Mouse (Mus musculus): ENCODE data around the gene Fcgrt. TPM values are rescaled to one million over a fixed set of nuclear protein-coding genes. Genes with fewer than 3 reads are reported as not detected.
"Not testable (repeated sequence)": the region's sequence is repeated elsewhere in the genome, so short reads cannot be mapped to it uniquely, and the experiment has no call there.

The Fcgrt gene
- polyA plus RNA-seq, 1 experiment, result not detected

- 76% methylated on average over 5 of the region's 5 CpGs for WGBS
- TF ChIP-seq POLR2A (IDR thresholded peaks at IDR 0.05; ENCODE audit: insufficient read depth, low read depth, low read length) (no peak), CTCF (IDR thresholded peaks at IDR 0.05; ENCODE audit: insufficient read depth, low read depth, low read length) (no peak)
- H3K4me1 ChIP-seq (ENCODE audit: control insufficient read depth, insufficient read depth, low read length), result peaks cover 11% of the 10 kb centered on the region
- no peak overlapping the region for H3K4me3 ChIP-seq (ENCODE audit: insufficient read depth, low read depth, low read length)
- no peak overlapping the region for H3K27ac ChIP-seq (ENCODE audit: insufficient read depth, low read depth, low read length)
Observed at GRCm38 (mm10) chr7:45119780-45120709, 16.4 kb upstream of the Fcgrt start.

GRCm38 (mm10) chr7:45118336-45118735, 14.7 kb upstream of the Fcgrt start:
- H3K4me3 ChIP-seq (ENCODE audit: insufficient read depth, low read depth, low read length), result no peak overlapping the region
- TF ChIP-seq POLR2A (IDR thresholded peaks at IDR 0.05; ENCODE audit: insufficient read depth, low read depth, low read length) (no peak), CTCF (IDR thresholded peaks at IDR 0.05; ENCODE audit: insufficient read depth, low read depth, low read length) (no peak)
- 91% methylated on average over 6 of the region's 6 CpGs for WGBS
- peaks cover 11% of the 10 kb centered on the region for H3K4me1 ChIP-seq (ENCODE audit: control insufficient read depth, insufficient read depth, low read length)
- no peak overlapping the region for H3K27ac ChIP-seq (ENCODE audit: insufficient read depth, low read depth, low read length)

- Histone ChIP-seq H3K4me1 (ENCODE audit: control insufficient read depth, insufficient read depth, low read length) (0 out of 2 replicates have a peak, but pooled peaks cover 3% of the 10 kb centered on the region), H3K4me3 (ENCODE audit: insufficient read depth, low read depth, low read length) (no peak overlapping the region), H3K27ac (ENCODE audit: insufficient read depth, low read depth, low read length) (no peak overlapping the region)
- TF ChIP-seq CTCF (IDR thresholded peaks at IDR 0.05; ENCODE audit: insufficient read depth, low read depth, low read length) (no peak), POLR2A (IDR thresholded peaks at IDR 0.05; ENCODE audit: insufficient read depth, low read depth, low read length) (no peak)
- 85% methylated on average over 8 of the region's 8 CpGs for WGBS
Observed at GRCm38 (mm10) chr7:45117566-45117965, 13.9 kb upstream of the Fcgrt start.

- TF ChIP-seq CTCF (IDR thresholded peaks at IDR 0.05; ENCODE audit: insufficient read depth, low read depth, low read length) (no peak), POLR2A (IDR thresholded peaks at IDR 0.05; ENCODE audit: insufficient read depth, low read depth, low read length) (no peak)
- Histone ChIP-seq H3K27ac (ENCODE audit: insufficient read depth, low read depth, low read length) (no peak overlapping the region), H3K4me1 (ENCODE audit: control insufficient read depth, insufficient read depth, low read length) (no peaks in the 10 kb centered on the region), H3K4me3 (ENCODE audit: insufficient read depth, low read depth, low read length) (no peak overlapping the region)
- WGBS, result 88% methylated on average over 2 of the region's 2 CpGs
Observed at GRCm38 (mm10) chr7:45113476-45113875, 9.8 kb upstream of the Fcgrt start.

GRCm38 (mm10) chr7:45112529-45112928, 8.9 kb upstream of the Fcgrt start:
- WGBS, result 73% methylated on average over 3 of the region's 3 CpGs
- Histone ChIP-seq H3K4me1 (ENCODE audit: control insufficient read depth, insufficient read depth, low read length) (no peaks in the 10 kb centered on the region), H3K4me3 (ENCODE audit: insufficient read depth, low read depth, low read length) (no peak overlapping the region), H3K27ac (ENCODE audit: insufficient read depth, low read depth, low read length) (no peak overlapping the region)
- no peak for TF ChIP-seq POLR2A (IDR thresholded peaks at IDR 0.05; ENCODE audit: insufficient read depth, low read depth, low read length)
- no peak for TF ChIP-seq CTCF (IDR thresholded peaks at IDR 0.05; ENCODE audit: insufficient read depth, low read depth, low read length)

GRCm38 (mm10) chr7:45111940-45112339, 8.3 kb upstream of the Fcgrt start:
- H3K4me3 ChIP-seq (ENCODE audit: insufficient read depth, low read depth, low read length), result no peak overlapping the region
- H3K27ac ChIP-seq (ENCODE audit: insufficient read depth, low read depth, low read length), result no peak overlapping the region
- TF ChIP-seq POLR2A (IDR thresholded peaks at IDR 0.05; ENCODE audit: insufficient read depth, low read depth, low read length) (no peak), CTCF (IDR thresholded peaks at IDR 0.05; ENCODE audit: insufficient read depth, low read depth, low read length) (no peak)
- no peaks in the 10 kb centered on the region for H3K4me1 ChIP-seq (ENCODE audit: control insufficient read depth, insufficient read depth, low read length)
- 76% methylated on average over 2 of the region's 2 CpGs for WGBS

GRCm38 (mm10) chr7:45110089-45110488, 6.4 kb upstream of the Fcgrt start:
- not testable (repeated sequence) for H3K27ac ChIP-seq (ENCODE audit: insufficient read depth, low read depth, low read length); H3K4me3 ChIP-seq (ENCODE audit: insufficient read depth, low read depth, low read length); H3K4me1 ChIP-seq (ENCODE audit: control insufficient read depth, insufficient read depth, low read length)
- WGBS, result 91% methylated on average over 4 of the region's 4 CpGs

GRCm38 (mm10) chr7:45107052-45107645, 3.5 kb upstream of the Fcgrt start:
- no peak overlapping the region for H3K4me3 ChIP-seq (ENCODE audit: insufficient read depth, low read depth, low read length)
- 71% methylated on average over 5 of the region's 5 CpGs for WGBS
- H3K27ac ChIP-seq (ENCODE audit: insufficient read depth, low read depth, low read length), result no peak overlapping the region
- peaks cover 6% of the 10 kb centered on the region; the same call in 1 of the 2 replicates for H3K4me1 ChIP-seq (ENCODE audit: control insufficient read depth, insufficient read depth, low read length)
- TF ChIP-seq POLR2A (IDR thresholded peaks at IDR 0.05; ENCODE audit: insufficient read depth, low read depth, low read length), result no peak
- TF ChIP-seq CTCF (IDR thresholded peaks at IDR 0.05; ENCODE audit: insufficient read depth, low read depth, low read length), result no peak

GRCm38 (mm10) chr7:45106441-45106840, 2.8 kb upstream of the Fcgrt start:
- no peak overlapping the region for H3K27ac ChIP-seq (ENCODE audit: insufficient read depth, low read depth, low read length)
- peaks cover 6% of the 10 kb centered on the region; the same call in 1 of the 2 replicates for H3K4me1 ChIP-seq (ENCODE audit: control insufficient read depth, insufficient read depth, low read length)
- 68% methylated on average over 6 of the region's 6 CpGs for WGBS
- TF ChIP-seq POLR2A (IDR thresholded peaks at IDR 0.05; ENCODE audit: insufficient read depth, low read depth, low read length), result no peak
- TF ChIP-seq CTCF (IDR thresholded peaks at IDR 0.05; ENCODE audit: insufficient read depth, low read depth, low read length), result no peak
- H3K4me3 ChIP-seq (ENCODE audit: insufficient read depth, low read depth, low read length), result no peak overlapping the region
